Mouse (Mus musculus) cortical plate, adult 2 months (tissue): ENCODE results near the gene Stk36.

Experiments used
- CTCF ChIP-seq: fragments of 200-500 bp; IDR thresholded peaks from 2 replicates; pipeline ENCODE4 v1.5.1; 2011; ENCODE audit warnings: mild to moderate bottlenecking, control low read depth, low read length; ENCODE audit not compliant: insufficient read depth; ENCODE audit errors: extremely low read depth
- POLR2A ChIP-seq: fragments of 200-500 bp; IDR thresholded peaks from 2 replicates; pipeline ENCODE4 v1.6.1; 2011; ENCODE audit warnings: mild to moderate bottlenecking, low read length, control low read depth; ENCODE audit not compliant: insufficient read depth; ENCODE audit errors: extremely low read depth

DNA sequence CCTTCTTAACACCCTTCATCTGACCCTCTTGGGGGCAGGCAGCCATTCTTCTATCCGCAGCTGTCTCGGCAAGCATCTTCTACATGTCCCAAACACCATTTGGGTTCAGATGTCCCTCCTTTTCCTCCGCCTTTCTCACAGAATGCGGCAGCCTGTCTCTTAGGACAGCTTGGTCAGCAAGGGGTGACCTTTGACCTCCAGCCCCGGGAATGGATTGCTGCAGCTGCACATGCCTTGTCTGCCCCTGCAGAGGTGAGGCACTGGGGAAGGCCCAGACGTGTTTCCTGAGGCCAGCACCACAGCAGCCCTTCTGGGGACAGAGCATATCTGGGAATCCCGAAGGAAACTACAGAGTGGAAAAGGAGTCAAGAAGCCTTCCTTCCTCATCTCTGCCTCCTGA lies 26.8 kb downstream of the Stk36 start:
- no peak for TF ChIP-seq CTCF
- TF ChIP-seq POLR2A = no peak
